Mouse (Mus musculus) forelimb bud, embryonic 11.5 days (tissue): ENCODE results near the gene Fev.

Experiments used
- DNase-seq: peaks from one replicate; pipeline ENCODE4 v3.0.0-alpha.2; 2012; ENCODE audit warnings: low read depth, low spot score

Gene Fev

DNA sequence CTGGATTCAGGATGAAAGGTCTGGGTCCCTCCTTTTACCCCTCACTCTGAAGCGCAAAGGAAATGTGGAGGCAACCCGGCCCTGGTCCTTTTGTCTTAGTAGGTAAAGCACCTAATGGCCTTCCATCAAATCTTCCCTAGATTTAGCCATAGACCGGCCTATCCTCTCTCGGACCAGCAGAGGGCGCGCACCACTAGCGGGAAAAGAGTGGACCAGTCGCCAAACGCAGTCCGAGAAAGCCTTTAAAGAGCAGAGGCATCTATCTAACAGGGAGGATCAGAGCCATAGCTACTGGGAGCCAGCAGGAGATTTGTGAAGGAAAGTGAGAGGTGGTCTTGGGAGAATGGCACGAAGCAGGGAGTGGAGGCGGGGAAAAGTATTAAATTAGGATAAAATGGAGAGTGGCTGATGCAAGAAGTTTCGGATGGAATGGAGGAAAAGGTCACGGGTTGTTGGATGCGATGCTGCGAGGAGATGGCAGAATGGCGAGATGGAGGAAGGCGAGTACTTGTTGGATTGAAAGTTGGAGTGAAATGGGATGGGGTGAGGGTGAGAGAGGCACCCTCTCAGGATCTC, 4.3 kb downstream of the Fev start:
- DNase-seq: peak; percentile 64

DNA sequence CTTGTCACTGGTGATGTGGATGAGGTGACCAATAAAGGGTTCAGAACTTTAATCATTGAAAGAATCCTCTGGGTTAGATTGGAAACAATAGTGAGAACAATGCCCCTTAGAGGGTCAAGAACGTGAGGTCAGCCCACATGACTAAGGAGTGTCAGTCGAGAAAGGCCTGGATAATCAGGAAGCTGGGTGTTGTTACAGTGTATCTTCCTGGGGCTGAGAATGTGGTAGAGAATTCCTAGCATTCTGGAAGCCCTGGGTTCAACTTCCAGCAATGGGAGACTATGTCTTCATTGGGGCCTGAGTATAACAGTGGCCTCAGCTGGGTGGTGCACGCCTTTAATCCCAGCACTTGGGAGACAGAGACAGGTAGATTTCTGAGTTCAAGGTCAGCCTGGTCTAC, 8.0 kb downstream of the Fev start:
- no peak for DNase-seq

DNA sequence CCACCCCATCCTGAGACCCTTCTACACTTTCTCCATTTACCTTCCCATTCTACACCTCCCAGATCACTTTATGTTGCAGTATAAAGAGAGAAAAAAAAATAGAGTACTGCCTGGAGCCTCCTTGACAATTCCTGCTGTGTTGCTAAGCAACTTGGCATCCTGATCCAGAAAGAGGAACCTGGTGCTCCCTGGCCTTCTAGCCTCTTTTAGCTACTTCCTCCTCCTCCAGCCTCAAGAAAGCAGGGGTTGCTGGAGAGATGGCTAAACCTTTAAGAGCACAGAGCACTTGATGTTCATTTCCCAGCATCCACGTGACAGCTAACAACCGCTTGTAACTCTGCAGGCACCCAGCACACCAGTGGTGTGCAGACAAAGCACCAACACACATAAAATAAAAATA, 13.0 kb downstream of the Fev start:
- no peak for DNase-seq

DNA sequence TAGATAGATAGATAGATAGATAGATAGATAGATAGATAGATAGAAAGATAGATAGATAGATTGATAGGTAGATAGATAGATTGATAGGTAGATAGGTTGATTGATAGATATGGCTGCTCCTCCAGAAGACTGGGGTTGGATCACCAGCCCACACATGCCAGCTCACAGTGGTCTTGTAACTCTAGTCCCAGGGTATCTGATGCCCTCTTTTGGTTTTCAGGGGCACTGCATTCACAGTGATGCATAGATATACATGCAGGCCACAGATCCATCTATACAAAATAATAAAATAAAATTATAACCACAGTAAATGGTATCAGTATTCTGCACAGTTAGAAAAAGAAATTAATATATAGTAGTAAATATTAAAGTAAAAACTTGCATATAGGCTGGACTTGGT, 23.4 kb downstream of the Fev start:
- DNase-seq: no peak

DNA sequence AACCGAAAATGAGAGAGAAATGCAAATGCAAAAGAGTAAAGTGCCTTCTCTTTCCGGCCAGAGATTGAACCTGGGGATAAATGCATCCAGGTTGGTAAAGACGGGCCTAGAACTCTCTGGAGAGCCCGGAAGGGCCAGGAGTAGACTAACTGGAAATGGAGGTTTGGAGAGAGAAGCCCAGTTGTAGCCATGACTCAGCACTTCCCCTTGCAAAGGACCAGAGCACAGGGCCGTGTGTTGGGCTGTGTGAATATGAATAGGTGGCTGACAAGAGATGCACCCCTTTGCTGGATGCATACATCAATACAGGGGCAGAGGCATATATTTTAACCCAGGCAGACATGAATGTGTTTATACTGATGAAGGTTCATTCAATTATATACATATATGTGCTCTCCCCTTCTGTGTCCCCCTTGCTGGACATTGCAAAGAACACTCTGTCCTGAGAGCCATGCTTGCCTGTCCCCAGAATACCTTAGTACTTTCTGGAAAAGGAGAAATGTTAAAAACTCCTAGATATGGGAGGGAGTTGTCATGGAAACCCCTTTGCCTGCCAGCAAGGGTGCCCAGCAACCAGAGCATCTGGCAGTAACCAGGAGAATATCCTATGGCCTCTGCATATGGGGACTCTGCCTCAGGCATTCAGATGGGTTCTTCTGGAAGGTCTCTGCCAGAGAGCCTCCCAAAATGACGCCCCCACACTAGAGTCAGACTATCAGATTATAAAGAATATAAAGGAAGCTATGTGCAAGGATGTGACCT, 25.8 kb downstream of the Fev start:
- DNase-seq: no peak

DNA sequence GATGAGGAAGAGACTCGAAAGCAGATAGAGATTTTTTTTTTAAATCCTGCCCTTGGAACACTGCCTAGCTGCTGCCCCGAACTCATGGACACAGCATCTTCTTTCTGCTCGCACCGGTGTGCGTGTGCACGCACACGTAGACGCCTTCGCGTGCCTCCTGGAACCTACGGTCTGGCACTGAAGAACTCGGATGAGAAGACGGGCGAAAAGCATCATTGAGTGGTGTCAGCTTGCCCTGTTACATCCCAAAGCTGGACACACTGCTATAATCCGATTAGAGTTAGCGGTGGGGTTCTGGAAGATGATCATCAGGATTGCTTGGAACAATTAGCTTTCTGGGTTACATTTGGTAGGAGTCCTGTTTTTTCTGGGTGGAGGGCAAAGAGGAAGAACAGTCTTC, 26.4 kb downstream of the Fev start:
- no peak for DNase-seq

DNA sequence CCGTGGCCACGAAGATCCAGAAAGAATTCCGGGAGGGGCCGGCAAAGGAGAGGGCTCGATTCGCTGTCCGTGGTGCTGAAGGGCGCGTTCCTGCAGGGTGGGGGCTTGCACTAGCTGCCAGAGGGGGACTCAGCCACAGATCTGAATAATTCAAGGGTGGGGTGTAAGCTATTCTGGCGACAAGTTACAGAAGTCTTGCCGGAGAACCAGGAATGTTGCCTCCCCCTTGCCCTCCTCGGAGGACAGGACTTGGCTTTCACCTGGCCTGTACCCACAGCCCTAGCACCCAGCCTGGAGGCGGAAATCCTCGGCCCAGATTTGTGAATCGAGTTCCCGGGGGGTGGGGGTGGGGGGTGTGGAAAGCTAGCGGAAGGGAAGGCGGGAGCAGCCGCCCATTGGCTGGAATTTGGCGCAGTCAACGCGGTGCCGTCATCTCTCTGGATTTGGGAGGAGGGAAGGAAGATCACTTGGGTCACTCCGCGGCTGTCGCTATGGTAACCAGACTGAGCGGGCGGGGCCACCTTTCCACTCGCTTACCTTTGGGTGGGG, 27.0 kb downstream of the Fev start:
- peak; percentile 53 for DNase-seq

DNA sequence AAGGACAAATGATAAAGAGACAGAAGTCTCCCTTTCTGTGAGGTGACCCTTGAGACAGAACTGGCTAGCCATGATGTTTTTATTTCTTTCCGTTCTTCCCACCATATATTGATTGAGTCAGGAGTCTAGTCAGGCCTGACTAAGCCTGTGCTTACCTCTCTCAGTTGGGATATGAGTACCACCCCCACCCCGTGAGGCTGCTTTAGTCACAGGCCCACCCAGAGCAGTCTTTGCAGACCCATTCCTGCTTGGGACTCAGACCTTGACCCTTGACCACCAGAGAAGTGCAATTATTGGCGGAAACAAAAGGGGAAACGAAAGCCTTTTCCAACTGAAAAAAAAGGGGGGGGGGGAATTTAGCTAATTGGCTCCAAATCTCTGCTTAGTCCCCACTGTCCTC, 27.5 kb downstream of the Fev start:
- no peak for DNase-seq

DNA sequence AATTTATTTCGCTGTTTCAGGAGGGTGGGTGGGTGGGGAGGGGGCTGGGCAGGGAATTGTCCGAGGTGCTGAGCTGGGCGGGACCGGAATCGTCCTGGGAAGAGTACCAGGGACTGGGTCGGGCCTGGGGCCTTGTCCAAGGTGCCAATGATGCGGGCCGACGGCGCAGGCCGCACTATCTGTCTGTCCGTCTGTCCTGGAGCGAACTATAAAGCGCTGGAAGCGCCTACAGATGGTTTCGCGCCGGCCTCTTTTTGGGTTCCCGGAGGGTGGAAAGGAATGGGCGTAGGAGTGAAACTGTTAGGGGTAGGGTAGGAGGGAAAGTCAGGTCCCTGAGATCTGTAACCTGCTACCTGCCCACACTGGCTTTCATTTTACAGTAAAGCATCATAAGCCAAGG, 28.0 kb downstream of the Fev start:
- no peak for DNase-seq

DNA sequence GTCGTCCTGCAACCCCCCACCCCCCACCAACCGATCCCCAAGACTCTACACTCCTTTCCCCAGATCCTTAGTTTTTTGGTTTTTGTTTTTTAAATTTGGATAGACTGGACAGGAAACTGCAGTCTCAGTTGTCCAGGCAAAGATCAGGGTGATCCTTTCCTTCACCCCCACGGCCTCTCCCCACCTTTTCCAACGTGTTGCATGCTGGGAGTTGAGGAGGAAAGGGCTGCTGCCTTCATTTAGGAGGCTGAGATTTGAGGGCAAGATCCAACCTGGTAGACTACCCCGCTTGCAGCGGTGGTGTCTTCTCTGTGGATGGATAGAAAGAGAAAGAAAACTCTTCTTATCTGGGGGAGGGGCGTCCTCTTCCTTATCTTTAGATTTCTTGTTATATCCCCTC, 28.4 kb downstream of the Fev start:
- no peak for DNase-seq

DNA sequence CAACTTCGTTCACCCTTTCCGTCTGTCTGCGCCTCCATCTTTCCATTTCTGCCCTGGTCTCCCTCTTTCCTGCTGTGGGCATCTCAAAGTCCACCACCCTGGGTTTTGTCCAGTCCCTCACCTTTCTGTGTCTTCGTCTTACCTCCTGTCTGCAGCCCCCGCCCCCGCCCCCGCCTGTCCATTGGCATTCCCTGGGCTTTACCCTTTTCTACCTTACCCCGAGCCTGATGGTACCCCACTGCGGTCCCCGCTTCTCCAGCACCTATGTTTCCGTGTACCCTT, 28.8 kb downstream of the Fev start:
- no peak for DNase-seq

DNA sequence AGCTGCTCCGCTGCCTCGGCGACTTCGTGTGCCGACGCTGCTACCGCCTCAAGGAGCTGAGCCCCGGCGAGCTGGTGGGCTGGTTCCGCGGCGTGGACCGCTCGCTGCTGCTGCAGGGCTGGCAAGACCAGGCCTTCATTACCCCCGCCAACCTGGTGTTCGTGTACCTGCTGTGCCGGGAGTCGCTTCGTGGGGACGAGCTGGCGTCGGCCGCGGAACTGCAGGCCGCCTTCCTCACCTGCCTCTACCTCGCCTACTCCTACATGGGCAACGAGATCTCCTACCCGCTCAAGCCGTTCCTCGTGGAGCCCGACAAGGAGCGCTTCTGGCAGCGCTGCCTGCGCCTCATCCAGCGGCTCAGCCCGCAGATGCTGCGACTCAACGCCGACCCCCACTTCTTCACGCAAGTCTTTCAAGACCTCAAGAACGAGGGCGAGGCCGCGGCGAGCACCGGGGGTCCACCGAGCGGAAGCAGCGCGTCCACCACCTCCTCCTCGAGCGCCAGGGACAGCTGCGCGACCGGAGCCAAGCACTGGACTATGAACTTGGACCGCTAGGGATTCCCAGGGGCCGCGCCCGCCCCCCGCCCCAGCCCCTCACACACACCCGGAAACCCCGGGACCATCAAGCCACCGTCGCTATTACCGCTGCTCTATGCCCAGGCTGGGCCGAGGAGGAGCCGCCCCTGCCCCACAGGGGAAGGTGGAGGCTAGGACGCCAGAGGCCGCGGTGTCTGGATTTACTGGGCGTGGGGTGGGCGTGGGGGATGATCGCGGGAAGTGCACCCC, 29.4 kb downstream of the Fev start:
- no peak for DNase-seq

DNA sequence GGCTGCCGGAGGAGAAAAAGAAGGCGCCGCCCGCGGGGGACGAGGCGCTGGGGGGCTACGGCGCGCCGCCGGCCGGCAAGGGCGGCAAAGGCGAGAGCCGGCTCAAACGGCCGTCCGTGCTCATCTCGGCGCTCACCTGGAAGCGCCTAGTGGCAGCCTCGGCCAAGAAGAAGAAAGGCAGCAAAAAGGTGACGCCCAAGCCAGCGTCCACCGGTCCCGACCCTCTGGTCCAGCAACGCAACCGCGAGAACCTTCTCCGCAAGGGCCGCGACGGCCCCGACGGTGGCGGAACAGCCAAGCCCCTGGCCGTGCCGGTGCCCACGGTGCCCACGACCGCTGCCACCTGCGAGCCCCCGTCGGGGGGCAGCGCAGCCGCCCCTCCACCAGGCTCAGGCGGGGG, 30.1 kb downstream of the Fev start:
- no peak for DNase-seq

DNA sequence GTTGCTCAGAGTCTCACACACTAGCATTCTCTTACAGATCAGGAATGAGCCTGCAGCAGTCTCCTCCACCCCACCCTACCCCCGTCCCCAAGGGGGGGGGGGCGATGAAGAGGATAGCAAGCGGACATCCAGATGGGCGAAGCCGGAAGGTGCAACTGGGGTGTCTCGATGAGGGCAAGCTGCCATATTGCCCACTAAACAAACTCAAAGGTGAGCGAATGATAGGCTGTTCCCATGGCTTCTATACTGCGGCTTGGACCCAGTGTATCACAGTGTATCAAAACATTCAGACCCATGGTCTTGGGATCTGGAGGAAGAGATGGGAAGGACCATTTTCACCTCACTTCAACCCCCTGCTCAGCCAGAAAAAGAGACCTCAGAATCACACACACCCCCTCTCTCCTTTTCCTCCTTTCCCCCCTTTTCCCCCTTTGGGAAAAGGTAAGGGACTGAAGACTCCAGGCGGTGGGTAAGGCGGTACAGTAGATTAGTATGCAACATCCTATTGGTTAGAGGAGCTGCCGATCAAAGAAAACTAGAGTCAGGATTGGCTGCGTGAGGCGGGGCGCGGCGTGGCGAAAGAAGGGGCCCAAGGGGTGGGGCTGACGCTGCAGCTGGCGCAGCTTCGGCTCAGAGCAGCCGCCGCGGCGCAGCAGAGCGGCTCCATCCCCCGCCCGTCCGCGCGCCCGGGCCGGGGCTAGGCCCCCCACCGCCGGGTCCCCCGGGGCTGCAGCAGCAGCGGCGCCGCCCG, 30.7 kb downstream of the Fev start, which contains the start of gene Cdk5r2:
Gene Cdk5r2, plus strand, starts transcription at position 629 of the 751 bp plus-strand sequence.
- peak; percentile 94 for DNase-seq

DNA sequence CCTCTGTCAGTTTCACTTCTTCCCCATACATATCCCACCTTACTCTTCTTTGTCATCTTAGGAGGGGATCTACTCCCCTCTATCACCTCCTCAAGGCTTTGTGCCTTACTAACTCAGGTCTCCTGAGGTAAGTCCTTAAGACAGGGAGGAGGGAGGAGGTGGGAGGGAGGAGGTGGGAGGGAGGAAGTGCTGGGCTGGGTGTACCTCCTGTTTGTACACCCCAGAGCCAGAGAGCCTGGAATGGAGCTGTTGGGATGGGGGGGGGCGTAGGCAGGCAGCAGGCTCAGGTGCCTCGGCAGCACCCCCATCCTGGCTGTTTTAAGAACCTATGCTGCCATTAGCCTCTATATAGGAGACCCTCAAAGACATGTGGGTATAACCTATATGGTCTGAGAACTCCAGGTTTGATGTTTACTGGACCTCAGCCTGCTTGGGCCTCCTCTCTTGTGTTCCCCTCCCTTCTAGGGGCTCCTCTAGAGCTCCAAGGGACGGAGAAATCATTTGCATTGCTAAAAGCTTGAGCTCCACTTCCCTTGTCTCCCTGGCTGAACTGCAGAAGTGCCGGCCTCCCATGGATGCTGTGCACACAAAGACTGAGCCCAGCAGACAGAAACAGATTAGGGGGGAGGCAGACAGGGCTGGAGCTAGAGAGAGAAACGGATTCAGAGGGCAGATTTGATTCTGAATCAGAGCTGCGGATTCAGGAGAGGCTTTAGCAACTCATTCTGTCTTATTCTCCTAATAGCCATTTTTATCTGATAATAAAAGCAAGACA, 34.0 kb downstream of the Fev start:
- no peak for DNase-seq

DNA sequence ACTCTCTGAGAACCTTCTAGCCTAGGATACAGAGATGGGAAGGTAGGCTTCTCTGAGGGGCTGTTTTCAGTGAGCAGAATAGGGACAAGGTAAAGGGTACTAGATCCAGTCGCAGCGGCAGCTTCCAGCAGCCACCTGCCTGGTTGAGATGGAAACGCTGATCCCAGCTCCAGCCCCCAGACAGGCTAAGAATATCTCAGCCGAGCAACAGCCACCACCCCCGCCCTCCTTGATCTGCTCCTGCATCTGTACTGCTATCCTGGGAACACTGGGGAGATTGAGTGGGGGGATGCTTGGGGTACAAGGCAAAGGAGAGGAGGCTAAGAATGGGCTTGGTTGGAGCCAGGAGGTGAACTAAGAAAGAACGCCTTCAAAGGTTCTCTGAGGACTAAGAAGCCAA, 35.0 kb downstream of the Fev start:
- no peak for DNase-seq

DNA sequence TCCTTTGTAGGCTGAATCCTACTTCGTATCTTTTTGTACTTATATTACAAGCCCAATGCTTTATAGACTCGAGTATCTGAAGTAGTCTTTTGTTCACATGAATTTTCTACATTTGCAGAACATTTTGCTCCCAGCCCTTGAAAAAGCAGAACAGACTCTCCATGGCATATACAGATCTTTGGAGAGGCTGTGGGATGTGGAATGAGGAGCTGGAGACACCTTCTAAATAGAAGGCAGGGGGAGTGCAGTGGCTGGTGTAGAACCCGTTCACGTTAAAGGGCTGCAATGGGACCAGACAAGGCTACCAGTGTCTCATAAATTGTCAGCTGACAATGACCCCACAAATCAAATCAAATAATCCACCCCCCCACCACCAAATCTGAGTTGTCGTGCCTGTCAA, 36.3 kb downstream of the Fev start:
- DNase-seq: no peak

DNA sequence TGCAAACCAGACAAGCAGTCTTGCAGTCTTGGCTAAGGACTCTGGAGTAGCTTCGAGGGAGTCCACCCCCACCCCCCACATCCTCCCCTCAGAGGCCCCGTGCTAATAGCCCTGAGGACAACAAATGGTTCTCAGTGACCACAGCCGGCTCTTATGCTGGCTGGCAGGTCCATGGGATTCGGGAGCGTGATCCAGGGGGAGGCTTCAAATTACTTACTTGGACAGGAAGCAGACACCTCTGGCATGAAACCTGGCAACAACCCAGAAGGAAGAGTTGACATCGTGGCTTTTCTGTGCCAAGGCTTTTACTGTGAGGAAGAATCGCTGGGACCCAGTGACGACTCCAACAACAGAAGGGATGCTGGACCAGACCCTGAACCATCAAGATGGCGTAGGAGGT, 38.9 kb downstream of the Fev start:
- no peak for DNase-seq

DNA sequence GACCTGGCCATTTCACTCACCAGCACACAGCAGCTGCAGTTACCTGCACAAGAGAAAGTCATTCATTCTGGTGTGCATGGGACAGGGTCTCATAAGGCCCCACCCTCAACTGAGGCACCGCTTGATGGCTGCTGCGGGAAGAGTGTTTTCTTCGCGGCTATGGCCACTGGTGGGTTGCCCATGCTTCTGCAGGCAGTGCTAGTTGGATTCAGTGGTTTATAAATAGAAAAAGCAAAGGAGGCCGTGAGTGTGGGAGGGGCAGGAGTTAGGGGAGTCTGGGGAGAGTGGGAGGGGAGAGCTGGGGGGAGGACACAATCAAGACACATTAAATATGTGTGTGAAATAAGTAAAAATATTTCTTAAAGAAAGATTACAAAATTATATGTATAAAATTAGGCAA, 42.1 kb downstream of the Fev start:
- no peak for DNase-seq

DNA sequence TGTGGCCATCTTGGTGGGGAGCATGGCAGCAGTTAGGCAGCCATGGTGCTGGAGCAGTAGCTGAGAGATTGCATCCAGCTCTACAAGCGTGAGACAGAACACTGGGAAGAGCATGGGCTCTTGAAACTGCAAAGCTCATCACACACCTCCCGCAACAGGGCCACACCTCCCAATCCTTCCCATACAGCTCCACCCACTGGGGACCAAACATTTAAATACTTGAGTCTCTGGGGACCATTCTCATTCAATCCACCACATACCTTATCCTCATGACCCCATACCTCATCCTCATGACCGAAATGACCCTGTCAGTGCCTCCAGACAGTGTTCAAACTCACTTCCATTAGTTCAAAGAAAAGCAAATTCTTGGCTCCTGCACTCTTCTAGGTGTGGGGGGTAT, 52.0 kb downstream of the Fev start:
- no peak for DNase-seq
